Mouse (Mus musculus) ES-Bruce4 (cell line): Measurements from ENCODE around the gene Fam169b.

Experiments
- CTCF ChIP-seq: IDR thresholded peaks from one replicate; pipeline ENCODE4 v1.8.1; 2011; ENCODE audit warnings: low read depth, low read length
- EP300 ChIP-seq: IDR thresholded peaks from 2 replicates; pipeline ENCODE4 v1.6.1; 2011; ENCODE audit warnings: low read depth, low read length; ENCODE audit not compliant: insufficient read depth
- POLR2A ChIP-seq: IDR thresholded peaks from one replicate; pipeline ENCODE4 v1.8.1; 2011; ENCODE audit warnings: low read length; ENCODE audit not compliant: insufficient read depth

GRCm38 (mm10) chr7:68303685-68304084 lies 30.0 kb downstream of the Fam169b start:
- TF ChIP-seq CTCF (no peak), POLR2A (no peak), EP300 (no peak)
